Mouse (Mus musculus) midbrain, postnatal 0 days (tissue): ENCODE measurements around the gene Pla2g4e. TPM values are rescaled to one million over a fixed set of nuclear protein-coding genes. Genes with fewer than 3 reads are reported as not detected.
A peak's percentile ranks its signal among the peaks of the same experiment; 100 is the strongest.
"Not testable (repeated sequence)": the region's sequence is repeated elsewhere in the genome, so short reads cannot be mapped to it uniquely, and the experiment has no call there.

Experiments
- ATAC-seq: fragments of 200-750 bp; cut with Nextera tagmentation; 2 replicates; pipeline ENCODE4 v1.8.0; 2017; ENCODE audit warnings: moderate number of reproducible peaks, mild to moderate bottlenecking, moderate TSS enrichment, moderate library complexity; ENCODE audit not compliant: low FRiP score
- DNase-seq: peaks from one replicate; pipeline ENCODE4 v3.0.0-alpha.2; 2015; ENCODE audit warnings: low spot score
- H3K27ac ChIP-seq: fragments of 300-500 bp; sonication (generic); 2 replicates; pipeline ENCODE4 v1.5.1; 2014; ENCODE audit warnings: low read depth, mild to moderate bottlenecking, low read length, mixed read lengths
- H3K27me3 ChIP-seq: fragments of 300-500 bp; sonication (generic); 2 replicates; pipeline ENCODE4 v1.6.1; 2014; ENCODE audit warnings: low read length, control low read depth, mixed read lengths; ENCODE audit not compliant: insufficient read depth
- H3K36me3 ChIP-seq: fragments of 300-500 bp; sonication (generic); 2 replicates; pipeline ENCODE4 v1.6.1; 2014; ENCODE audit warnings: low read length, control low read depth, mixed read lengths; ENCODE audit not compliant: insufficient read depth
- H3K4me1 ChIP-seq: fragments of 300-500 bp; sonication (generic); 2 replicates; pipeline ENCODE4 v1.6.1; 2014; ENCODE audit warnings: mild to moderate bottlenecking, control low read depth, antibody characterized with exemption, low read length, mixed read lengths; ENCODE audit not compliant: insufficient read depth
- H3K4me2 ChIP-seq: fragments of 300-500 bp; sonication (generic); 2 replicates; pipeline ENCODE4 v1.6.1; 2014; ENCODE audit warnings: low read depth, mild to moderate bottlenecking, low read length, mixed read lengths; ENCODE audit not compliant: poor library complexity, severe bottlenecking
- H3K4me3 ChIP-seq: fragments of 300-500 bp; sonication (generic); 2 replicates; pipeline ENCODE4 v1.5.1; 2014; ENCODE audit warnings: low read depth, mild to moderate bottlenecking, low read length, moderate library complexity
- H3K9ac ChIP-seq: fragments of 300-500 bp; sonication (generic); replicated peaks from 2 replicates; pipeline ENCODE4 v1.6.1; 2014; ENCODE audit warnings: mild to moderate bottlenecking, low read length, moderate library complexity, mixed read lengths; ENCODE audit not compliant: poor library complexity, severe bottlenecking
- H3K9me3 ChIP-seq: fragments of 300-500 bp; sonication (generic); 2 replicates; pipeline ENCODE4 v1.6.1; 2016; ENCODE audit warnings: low read length, control low read depth
- CTCF ChIP-seq: IDR thresholded peaks from 2 replicates; pipeline ENCODE4 v1.5.1; 2016; ENCODE audit warnings: antibody characterized with exemption, mild to moderate bottlenecking
- WGBS: fragments of 180-500 bp; shearing (Covaris S2); extraction: QIAGEN DNeasy Blood & Tissue Kit; methylation state at CpG from one replicate; pipeline ENCODE4 v1.1.7; 2014; 5-methylcytosine and 5-hydroxymethylcytosine counted together
- polyA plus RNA-seq: library from polyadenylated mRNA; unstranded; fragments of >200 nt; fragmentation: Nextera tagmentation; extraction: Ambion mirVana; gene quantifications from 2 replicates; pipeline ENCODE4 v1.2.1, GENCODE M21; 2015
- total RNA-seq: library from RNA; depleted of rRNA; stranded (reverse); fragments of >200 nt; gene quantifications from 2 replicates; pipeline ENCODE4 v1.2.3, GENCODE M21; 2014

The Pla2g4e gene
- total and polyA plus RNA-seq, 2 experiments from 2014 or later, result 10.3 to 18.5 TPM

DNA sequence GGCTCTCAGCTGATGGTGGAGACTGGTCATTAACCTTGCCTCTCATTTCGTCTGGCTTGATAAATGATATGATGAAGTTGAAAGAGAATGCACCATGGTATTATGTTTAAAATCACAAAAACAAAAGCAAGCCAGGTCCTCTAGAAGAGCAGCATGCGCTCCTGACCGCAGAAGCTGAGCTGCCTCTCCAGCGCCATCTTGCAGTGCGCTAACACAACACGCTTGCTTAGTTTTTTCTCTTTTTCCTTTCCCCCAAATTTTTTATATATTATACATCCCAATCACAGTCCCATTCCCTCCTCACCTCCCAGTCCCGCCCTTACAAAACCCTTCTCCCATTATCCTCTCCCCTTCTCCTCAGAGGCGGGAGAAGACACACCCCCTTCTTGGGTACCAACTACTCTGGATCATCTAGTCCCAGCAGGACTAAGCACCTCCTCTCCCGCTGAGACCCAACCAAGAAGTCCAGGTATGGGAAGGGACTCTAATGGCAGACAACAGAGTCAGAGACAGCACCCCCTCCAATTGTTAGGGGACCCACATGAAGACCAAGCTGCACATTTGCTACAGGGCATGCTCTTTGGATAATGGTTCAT lies 384 bp upstream of the Pla2g4e start:
- Histone ChIP-seq H3K9me3 (no peaks in the 10 kb centered on the region), H3K9ac (peak overlapping the region; percentile 60), H3K4me3 (peak overlapping the region; percentile 36), H3K36me3 (no peaks in the 10 kb centered on the region), H3K4me1 (0 out of 2 replicates have a peak, but pooled peaks cover 2% of the 10 kb centered on the region), H3K4me2 (peak overlapping the region; percentile 57), H3K27ac (peak overlapping the region; percentile 86), H3K27me3 (no peaks in the 10 kb centered on the region)
- 11% methylated on average over 9 of the region's 9 CpGs for WGBS
- peak; percentile 62 for ATAC-seq
- peak; percentile 69 for TF ChIP-seq CTCF
- DNase-seq, result peak; percentile 74

DNA sequence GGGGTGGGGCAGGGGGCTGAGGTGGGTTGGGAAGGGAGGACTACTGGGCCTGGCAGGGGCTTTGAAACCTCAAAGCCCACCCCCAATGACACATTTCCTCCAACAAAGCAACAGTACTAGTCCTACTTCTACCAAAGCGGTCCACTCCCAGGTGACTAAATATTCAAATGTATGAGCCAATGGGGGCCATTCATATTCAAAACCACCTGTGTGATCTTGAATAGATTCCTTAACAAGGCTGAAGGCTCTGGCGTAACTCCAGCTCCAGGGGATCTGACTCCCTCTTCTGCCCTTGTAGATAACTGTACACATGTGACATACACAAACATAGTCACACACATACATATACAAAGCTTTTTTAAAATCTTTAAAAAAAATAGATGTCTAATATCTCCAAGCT lies 1.1 kb downstream of the Pla2g4e start:
- Histone ChIP-seq H3K4me3 (peak overlapping the region; percentile 36; the same call in 1 of the 2 replicates), H3K9ac (no peak overlapping the region), H3K27me3 (no peaks in the 10 kb centered on the region), H3K27ac (no peak overlapping the region; the same call in 1 of the 2 replicates), H3K9me3 (no peaks in the 10 kb centered on the region), H3K4me2 (peak overlapping the region; percentile 57), H3K36me3 (no peaks in the 10 kb centered on the region), H3K4me1 (0 out of 2 replicates have a peak, but pooled peaks cover 2% of the 10 kb centered on the region)
- WGBS, result 71% methylated on average over 2 of the region's 2 CpGs
- TF ChIP-seq CTCF, result no peak
- ATAC-seq (no peak), DNase-seq (peak; percentile 33)

DNA sequence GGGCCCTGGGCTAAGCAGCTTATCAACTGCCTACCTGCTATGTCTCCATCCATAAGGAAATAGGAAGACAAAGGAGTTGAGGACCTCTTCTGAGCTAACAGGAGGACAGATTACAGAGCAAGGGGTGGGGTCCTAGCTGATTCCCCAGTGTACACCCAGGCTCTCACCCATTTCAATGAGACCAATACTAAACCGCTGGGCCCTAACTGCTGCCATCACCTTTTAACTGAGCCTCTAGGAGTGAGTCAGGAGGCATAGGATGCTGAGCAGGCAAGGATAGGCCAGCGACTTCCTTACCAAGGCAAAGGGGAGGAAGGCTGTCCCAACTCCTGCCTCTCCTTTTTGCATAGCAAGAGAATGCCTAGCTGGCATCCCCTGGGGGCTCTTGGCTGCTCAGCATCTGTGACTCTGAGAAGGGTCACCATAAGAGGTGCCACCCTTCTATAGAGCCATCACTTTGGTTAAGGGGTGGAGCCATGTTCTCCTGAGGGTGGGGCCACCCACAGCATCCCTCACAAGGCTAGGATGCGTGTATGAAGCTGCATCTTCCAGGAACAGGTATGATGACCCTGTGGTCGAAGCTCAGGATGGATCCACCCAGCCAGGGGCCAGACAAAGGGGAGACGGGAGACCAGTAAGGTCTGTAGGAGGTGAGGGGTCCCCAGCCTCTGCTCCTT lies 2.2 kb downstream of the Pla2g4e start:
- Histone ChIP-seq H3K4me2 (peak overlapping the region; percentile 57), H3K36me3 (no peaks in the 10 kb centered on the region), H3K9ac (no peak overlapping the region), H3K27ac (no peak overlapping the region), H3K9me3 (no peaks in the 10 kb centered on the region), H3K4me3 (no peak overlapping the region; the same call in 1 of the 2 replicates), H3K27me3 (no peaks in the 10 kb centered on the region), H3K4me1 (0 out of 2 replicates have a peak, but pooled peaks cover 2% of the 10 kb centered on the region)
- TF ChIP-seq CTCF, result no peak
- 87% methylated on average over 5 of the region's 5 CpGs for WGBS
- ATAC-seq (no peak), DNase-seq (no peak)

DNA sequence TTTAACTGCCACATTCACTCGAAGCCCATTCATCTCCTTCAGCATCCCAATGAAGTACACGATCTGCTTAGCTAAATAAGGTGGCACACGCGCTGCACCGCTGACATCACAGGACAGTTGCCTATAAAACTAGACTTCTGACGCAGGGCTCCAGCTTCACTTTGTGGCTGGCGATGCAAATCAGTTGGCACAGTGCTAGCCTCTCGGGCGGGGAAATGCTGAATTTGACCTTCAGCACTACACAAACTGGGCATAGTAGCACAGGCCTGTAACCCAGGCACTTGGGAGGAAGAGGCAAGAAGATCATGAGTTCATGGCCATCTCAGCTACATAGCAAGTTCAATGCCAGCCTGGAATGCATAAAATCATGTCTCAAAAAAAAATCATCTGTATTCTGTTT lies 6.4 kb downstream of the Pla2g4e start:
- H3K27me3 ChIP-seq, H3K36me3 ChIP-seq, DNase-seq, H3K4me3 ChIP-seq, H3K27ac ChIP-seq, H3K9ac ChIP-seq, H3K4me2 ChIP-seq, ATAC-seq, H3K9me3 ChIP-seq, H3K4me1 ChIP-seq: not testable (repeated sequence)
- 90% methylated on average over 7 of the region's 9 CpGs for WGBS

DNA sequence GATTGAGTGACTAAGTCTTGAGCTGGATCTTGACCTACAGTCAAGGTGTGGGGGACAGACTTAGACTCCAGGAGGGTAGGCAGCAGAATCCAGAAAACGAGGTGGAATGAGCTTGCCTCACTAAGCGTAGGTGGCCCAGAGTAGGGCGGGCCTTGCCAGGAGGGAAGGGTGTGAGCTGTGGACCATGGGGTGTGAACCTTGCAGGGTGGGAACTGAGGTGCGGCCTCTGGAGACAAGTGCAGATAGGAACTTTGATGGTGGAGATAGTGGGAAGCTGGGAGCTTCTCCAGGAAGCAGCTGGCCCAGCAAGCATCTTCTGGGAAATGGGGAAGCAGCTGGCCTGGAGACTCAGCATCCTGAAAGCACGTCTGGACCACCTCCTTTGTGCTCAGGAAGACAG lies 7.4 kb downstream of the Pla2g4e start:
- no peak for DNase-seq
- ATAC-seq, result no peak

DNA sequence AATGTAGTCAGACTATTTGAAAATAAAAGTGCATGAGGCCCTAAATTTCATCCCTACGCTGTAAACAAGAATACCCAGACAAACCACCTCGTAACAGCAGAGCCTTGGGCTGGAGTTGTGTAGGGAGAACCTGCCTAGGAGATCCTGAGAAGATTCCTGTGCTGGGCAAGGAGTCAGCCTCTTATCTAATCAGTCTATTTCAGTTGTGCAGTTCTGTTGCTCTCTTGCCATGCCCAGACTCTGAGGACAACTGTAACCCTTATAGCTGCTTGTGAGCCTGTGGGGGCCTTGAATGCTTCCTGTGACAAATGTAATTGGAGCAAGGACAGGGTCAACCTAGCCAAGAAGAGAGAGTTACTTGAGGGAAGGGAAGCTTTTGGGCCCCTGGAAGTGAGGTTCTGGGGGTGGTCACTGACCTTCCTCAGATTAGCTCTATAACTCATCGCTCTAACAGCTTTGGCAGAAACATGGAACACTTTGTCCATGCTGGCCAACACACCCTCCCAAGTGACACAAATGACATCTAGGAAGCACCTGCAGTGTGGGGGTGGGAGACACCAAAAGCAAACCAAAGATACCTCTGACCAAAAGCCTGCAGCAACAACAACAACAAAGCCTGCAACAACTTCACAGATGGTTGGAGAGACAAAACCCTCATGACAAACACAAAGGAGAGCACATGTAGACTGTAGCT lies 9.0 kb downstream of the Pla2g4e start:
- H3K4me3 ChIP-seq, result no peak overlapping the region
- 91% methylated on average over 3 of the region's 3 CpGs for WGBS

More for the DNA sequence above, 7.4 kb downstream of the Pla2g4e start:
- H3K27me3 ChIP-seq, result no peaks in the 10 kb centered on the region
- no peak overlapping the region for H3K27ac ChIP-seq
- 71% methylated on average over 5 of the region's 5 CpGs for WGBS
- H3K9me3 ChIP-seq, result no peaks in the 10 kb centered on the region
- no peak overlapping the region for H3K4me2 ChIP-seq
- H3K4me1 ChIP-seq, result no peaks in the 10 kb centered on the region
- no peaks in the 10 kb centered on the region for H3K36me3 ChIP-seq
- H3K9ac ChIP-seq, result no peak overlapping the region
- no peak overlapping the region for H3K4me3 ChIP-seq
- TF ChIP-seq CTCF, result no peak

More for the DNA sequence above, 9.0 kb downstream of the Pla2g4e start:
- Histone ChIP-seq H3K27me3 (no peaks in the 10 kb centered on the region), H3K9ac (no peak overlapping the region), H3K4me1 (no peaks in the 10 kb centered on the region), H3K4me2 (no peak overlapping the region), H3K36me3 (no peaks in the 10 kb centered on the region), H3K9me3 (no peaks in the 10 kb centered on the region), H3K27ac (no peak overlapping the region)
- DNase-seq (no peak), ATAC-seq (no peak)
- TF ChIP-seq CTCF, result no peak
